Mouse (Mus musculus): ENCODE results near the gene Hoxb4. TPM values are rescaled to one million over a fixed set of nuclear protein-coding genes. Genes with fewer than 3 reads are reported as not detected.

The Hoxb4 gene
- total RNA-seq, 2 experiments from 2014 or later, result 0.66 to 0.70 TPM

DNA sequence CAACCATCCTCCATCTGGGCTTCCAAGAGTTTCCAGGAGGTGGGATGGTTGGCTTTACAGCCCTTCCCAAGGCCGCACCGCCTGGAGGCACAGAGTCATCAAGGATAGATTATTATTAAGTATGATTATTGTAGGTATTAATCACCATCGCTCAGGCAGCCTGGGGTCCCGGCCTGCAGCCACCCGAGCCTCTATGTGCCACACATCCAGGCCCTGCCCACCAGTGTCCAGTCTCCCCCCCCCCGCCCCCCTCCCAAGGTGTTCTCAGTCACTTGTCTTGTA, 26.8 kb downstream of the Hoxb4 start:
- ATAC-seq (replicated peaks; ENCODE audit: low FRiP score, low TSS enrichment, poor library complexity, severe bottlenecking), result no peak

DNA sequence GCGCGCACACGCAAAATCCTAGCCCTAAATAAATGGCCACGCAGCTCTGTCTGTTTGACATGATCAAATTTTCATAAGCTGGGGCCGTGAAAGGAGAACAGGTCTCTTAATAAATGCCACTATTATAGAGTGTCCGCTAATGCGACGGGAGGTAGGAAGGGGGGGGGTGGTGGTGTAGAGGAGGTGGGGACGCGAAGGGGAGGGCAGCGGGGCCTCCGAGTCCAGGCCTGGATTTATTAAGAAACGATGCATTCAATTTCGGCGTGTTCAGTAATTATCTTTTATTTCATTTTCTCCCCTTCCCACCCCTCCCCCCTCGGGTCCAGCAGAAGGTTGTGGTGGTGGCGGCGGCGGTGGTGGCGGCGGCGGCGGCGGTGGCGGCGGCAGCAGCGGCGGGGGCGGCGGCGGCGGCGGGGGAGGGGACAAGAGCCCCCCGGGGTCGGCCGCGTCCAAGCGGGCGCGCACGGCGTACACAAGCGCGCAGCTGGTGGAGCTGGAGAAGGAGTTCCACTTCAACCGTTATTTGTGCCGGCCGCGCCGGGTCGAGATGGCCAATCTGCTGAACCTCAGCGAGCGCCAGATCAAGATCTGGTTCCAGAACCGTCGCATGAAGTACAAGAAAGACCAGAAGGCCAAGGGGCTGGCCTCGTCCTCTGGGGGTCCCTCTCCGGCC, 27.3 kb downstream of the Hoxb4 start:
- no peak for ATAC-seq (replicated peaks; ENCODE audit: low FRiP score, low TSS enrichment, poor library complexity, severe bottlenecking)

DNA sequence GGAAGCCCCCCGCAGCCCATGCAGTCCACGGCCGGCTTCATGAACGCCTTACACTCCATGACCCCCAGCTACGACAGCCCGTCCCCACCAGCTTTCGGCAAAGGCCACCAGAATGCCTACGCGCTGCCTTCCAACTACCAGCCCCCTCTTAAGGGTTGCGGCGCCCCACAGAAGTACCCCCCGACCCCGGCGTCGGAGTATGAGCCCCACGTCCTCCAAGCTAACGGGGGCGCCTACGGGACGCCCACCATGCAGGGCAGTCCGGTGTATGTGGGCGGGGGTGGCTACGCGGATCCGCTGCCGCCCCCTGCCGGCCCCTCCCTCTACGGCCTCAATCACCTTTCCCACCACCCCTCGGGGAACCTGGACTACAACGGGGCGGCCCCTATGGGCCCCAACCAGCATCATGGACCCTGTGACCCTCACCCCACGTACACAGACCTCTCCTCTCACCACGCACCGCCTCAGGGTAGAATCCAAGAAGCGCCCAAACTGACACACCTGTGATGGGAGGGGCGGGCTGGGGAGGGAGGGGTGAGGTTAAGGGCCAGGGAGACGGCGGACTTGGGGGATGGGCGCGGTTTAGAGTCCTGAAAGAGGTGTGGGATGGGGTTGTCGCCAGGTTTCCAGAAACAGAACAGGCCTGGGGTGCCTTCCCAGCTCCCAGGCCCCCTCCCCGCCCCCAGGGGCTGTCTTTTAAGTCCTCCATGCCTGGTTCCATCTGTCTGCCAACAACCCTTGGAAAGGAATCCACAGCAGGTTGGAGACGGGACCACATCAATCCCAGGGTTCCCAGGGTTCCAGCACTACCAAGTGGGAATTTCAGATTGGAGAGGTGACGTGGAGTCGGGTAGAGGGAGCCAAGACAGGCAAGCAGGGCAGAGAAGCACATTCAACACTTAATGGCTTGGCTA, 28.1 kb downstream of the Hoxb4 start:
- ATAC-seq (replicated peaks; ENCODE audit: low FRiP score, low TSS enrichment, poor library complexity, severe bottlenecking), result no peak

DNA sequence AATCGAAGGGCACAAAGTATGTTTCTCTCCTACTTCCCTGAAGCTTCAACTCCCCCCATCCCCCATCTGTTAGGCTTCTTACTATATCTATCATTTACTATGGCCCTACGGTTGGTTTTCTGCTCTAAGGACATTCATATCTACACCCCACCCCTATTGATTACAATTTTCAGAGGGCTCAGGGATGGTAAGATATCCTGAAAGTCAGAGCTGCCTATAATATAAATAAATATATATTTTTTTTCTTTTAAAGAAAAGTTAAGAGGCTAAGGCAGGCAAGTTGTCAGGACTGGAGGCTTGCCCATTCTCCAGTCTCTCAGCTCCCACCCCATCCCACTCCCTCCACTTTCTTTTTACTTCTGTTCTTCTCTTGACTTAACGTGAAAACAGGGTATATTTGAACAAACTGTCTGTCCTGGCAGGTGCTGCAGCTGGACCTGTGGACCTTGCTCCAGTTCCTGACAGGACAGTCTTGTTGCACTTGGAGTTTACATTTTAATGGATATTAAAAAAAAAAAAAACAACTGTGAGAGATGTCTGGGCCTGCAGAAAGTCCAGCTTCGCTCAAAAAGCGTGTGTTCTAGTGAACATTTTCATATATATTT, 29.0 kb downstream of the Hoxb4 start:
- ATAC-seq (replicated peaks; ENCODE audit: low FRiP score, low TSS enrichment, poor library complexity, severe bottlenecking), result no peak

DNA sequence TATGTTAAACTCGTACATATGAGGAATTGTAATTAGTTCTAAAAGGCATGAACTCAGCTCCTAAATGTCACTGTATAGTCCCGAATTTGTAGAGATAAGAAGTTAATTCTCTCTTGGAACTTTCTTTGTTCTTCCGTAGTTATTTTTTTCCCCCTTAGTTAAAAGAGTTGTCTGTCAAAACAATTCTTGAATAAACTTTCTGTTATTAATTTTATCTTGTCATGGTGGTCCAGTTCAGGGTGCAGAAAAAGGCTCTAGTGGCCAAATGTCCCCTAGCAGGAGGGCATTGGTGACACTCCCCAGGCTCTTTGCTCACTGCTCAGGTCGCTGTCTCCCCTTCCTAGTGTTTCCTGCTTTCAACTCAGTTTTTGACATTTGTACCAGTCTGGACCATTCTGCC, 29.6 kb downstream of the Hoxb4 start:
- ATAC-seq (replicated peaks; ENCODE audit: low FRiP score, low TSS enrichment, poor library complexity, severe bottlenecking), result no peak

DNA sequence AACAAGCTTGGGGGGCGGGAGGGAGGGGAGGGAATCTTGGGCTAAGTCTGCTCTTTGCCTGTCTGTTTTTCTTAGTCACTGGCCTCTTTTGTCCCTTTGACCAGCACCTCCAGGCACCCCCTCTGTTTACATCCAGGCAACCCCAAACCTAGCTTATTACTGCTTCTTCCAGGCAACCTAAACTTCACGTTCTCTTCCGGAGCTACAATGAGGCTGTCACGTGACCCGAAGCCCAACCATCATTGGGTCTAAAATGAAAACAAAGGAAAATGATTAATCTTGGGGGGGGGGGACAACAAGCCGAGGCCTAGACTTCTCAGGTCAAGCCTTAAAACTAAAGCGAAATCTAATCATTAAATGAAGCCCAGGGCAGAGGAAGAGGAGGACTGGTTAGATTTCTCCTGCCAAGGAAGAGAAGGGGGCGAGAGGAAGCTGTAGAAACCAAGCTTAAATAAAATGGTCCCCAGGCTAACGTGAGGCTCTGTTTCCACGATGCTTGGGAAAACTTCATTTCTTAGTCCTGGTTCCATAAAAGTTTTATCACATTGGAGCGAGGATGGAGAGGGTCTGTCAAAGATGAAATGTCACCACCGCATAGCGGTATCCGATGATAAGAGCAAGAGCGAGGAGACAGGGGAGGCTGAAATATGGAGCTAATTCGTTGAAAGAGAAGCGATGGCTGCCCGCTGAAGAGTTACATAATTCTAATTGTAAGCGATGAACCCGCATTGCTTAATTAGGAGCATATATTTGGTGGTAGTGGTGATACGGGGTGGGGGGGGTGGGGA, 30.3 kb downstream of the Hoxb4 start:
- no peak for ATAC-seq (replicated peaks; ENCODE audit: low FRiP score, low TSS enrichment, poor library complexity, severe bottlenecking)

DNA sequence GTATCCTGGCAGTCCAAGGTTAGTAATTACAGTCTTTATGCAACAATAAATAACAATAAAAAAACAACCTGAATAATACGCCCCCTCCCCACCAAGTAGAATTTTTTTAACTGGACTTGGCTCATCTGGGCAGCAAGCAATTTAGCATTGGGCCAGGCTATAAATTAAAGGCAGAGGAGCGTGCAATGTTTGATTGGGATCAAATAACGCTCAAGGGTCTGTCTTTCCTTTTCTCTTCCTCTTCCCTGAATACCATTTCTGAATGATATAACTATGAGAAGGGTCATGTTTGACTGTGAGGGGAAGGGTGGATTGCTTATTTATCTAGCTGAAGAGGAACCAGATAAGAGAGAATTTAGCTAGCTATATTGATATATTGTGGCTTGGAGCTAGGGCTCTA, 30.9 kb downstream of the Hoxb4 start:
- no peak for ATAC-seq (replicated peaks; ENCODE audit: low FRiP score, low TSS enrichment, poor library complexity, severe bottlenecking)

DNA sequence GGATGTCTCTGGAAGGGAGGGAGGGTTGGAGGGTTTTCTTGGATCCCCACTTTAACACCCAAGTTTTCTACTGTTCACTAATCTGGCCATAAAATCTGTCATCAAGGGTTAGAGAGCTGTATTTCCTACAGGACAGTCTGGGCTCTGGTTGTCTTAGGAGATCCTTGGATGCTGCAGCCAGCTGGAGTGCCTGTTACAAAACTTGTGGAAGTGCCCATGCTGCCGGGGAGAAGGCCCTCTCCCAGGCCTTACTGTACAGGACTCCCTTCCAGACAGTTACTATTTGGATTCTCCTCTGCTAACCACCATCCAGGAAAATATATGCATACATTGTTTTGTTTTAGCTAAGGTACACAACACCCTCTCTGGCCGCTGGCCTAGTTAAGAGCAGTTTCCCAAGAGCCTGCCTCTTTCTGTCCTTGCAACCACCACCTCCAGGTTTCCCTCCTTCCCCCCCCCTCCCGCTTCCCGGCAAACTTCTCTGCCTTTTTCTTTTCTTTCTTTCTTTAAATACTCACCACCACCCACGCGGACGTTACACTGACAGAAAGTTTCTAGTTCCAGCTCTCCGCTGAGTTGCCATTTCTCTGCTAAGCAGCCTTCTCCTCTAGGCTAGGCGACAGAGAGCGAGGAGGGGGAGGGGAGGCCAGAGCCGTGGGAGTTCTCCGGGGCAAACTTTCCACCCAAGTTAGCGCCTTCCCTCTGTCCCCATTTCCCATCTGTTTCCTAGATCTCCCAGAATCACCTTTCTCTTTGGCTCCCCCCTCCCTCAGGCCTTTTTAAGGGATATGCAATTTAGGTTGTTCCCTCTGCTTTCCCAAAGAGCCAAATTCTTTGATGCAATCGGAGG, 31.6 kb downstream of the Hoxb4 start:
- no peak for ATAC-seq (replicated peaks; ENCODE audit: low FRiP score, low TSS enrichment, poor library complexity, severe bottlenecking)

DNA sequence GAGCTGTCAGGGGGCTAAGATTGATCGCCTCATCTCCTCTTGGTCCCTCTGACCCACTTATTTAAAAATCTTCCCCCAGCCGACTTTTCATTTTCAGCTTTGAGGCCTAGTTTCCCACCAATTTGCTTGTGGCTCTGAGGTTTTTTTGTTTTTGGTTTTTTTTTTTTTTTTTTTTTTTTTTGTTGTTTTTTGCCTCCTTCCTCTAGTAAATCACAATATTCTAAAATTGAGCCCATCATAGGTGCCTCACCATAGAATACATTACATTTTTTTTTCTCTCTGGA, 32.2 kb downstream of the Hoxb4 start, which contains the start of gene Hoxb2:
Gene Hoxb2 (plus strand): TSS at position 185 of the 284 bp plus-strand sequence.
- ATAC-seq (replicated peaks; ENCODE audit: low FRiP score, low TSS enrichment, poor library complexity, severe bottlenecking), result no peak

DNA sequence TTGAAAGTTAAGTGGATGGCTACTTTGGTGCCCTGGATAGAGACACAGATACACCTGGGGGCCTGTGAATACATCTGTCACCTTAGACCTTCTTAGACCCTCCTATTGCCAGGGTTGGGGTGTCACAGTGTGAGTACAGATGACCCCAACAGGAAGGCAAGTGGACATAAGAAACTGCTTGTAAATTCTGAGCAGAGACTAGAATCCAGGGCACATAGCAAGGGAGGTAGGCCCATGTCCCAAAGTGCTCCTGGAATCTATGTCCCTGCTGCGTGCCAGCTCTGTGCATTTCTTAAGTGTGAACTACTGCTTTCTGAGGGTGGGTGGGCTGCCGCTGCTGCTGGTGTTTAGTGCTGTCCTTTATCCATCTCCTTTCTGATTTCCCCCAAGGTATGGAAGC, 32.7 kb downstream of the Hoxb4 start:
- no peak for ATAC-seq (replicated peaks; ENCODE audit: low FRiP score, low TSS enrichment, poor library complexity, severe bottlenecking)

DNA sequence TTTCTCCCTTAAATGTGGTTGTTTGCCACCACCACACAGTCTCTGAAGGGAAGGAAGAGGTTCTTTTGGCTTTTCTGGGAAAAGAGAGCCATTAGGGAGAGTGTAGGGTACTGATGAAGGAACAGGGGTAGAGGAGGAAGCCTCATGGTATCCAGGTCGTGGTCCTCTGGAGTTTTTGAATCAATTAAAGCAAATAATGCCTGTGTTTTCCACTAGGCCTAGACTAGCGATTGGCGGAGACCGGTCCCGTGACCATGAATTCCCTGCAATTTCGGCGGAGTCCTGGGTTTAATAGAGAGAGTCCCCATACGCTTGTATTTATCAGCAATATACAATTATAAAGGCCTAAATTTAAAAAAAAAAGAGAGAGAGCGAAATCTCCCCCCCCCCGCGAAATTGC, 33.2 kb downstream of the Hoxb4 start:
- no peak for ATAC-seq (replicated peaks; ENCODE audit: low FRiP score, low TSS enrichment, poor library complexity, severe bottlenecking)

DNA sequence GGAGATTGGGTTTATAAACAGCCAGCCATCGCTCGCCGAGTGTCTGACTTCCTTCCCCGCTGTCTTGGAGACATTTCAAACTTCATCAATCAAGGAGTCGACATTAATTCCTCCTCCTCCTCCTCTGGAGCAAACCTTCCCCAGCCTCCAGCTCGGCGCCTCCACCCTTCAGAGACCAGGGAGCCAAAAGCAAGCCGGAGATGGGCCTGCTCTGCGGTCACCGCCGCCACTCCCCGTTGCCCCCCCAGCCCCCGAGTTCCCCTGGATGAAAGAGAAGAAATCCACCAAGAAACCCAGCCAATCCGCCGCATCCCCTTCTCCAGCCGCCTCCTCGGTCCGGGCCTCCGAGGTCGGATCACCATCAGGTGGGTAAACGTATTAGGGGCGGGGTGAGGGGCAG, 33.8 kb downstream of the Hoxb4 start:
- ATAC-seq (replicated peaks; ENCODE audit: low FRiP score, low TSS enrichment, poor library complexity, severe bottlenecking), result no peak

DNA sequence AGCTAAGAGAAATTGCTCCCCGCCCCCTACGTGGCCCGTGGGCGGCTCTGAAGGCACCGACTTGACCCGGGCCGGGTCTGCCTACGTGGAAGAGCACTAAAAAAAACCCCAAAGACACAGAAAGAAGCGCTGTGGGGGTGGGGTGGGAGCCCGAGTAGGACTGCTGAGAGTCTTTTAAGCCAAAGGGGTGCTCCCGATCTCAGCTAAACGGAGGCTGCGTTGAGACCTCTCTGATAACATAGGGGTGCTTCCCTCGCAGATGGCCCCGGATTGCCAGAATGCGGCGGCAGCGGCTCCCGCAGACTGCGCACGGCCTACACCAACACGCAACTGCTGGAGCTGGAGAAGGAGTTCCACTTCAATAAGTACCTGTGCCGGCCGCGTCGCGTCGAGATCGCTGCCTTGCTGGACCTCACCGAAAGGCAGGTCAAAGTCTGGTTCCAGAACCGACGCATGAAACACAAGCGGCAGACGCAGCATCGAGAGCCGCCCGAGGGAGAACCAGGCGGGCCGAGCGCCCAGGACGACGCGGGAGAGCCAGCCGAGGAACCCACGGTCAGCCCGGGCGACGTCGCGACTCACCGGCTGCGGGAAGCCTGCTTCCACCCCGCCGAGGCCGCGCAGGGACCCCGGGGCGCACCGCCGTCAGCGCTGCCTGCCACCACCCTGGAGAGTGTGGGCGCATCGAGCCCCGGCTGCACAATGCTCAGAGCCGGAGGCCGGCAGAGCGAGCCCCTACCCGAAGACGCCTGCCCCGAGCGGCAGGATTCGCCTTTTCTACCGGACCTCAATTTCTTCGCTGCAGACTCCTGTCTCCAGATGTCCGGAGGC, 34.8 kb downstream of the Hoxb4 start:
- ATAC-seq (replicated peaks; ENCODE audit: low FRiP score, low TSS enrichment, poor library complexity, severe bottlenecking), result 0 out of 2 replicates have a peak, but pooled peaks have one; percentile 41

DNA sequence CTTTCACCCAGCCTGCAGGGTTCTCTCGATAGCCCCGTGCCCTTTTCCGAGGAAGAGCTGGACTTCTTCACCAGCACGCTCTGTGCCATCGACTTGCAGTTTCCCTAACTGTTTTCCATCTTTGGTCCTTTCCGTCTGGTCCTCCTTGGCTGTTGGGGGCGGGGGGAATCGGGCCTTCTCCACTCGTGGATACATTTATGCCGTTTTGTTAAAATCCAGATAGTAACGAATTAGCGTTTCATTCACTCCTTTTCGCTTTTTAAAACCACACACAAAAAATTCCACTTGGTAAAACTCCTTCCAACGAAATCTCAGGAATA, 35.4 kb downstream of the Hoxb4 start:
- ATAC-seq (replicated peaks; ENCODE audit: low FRiP score, low TSS enrichment, poor library complexity, severe bottlenecking), result no peak

DNA sequence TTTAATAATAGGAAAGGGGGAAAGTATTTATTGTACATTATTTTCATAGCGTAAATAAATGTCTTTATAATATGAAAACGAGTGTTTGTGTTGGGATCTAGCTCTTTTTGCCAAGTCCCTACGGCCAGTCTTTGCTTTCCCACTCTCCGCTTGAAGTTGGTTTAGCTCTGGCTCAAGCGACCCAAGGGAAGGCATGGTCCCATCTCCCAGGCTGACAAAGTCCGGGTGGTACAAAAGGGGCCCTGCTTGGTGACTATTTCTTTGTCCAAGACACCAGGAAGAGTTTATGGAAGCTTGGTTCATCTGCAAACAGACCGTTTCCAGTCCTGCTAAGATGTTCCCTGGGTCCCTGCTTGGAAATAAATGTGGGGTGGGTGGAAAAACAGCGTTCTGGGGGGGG, 35.9 kb downstream of the Hoxb4 start:
- ATAC-seq (replicated peaks; ENCODE audit: low FRiP score, low TSS enrichment, poor library complexity, severe bottlenecking), result no peak

DNA sequence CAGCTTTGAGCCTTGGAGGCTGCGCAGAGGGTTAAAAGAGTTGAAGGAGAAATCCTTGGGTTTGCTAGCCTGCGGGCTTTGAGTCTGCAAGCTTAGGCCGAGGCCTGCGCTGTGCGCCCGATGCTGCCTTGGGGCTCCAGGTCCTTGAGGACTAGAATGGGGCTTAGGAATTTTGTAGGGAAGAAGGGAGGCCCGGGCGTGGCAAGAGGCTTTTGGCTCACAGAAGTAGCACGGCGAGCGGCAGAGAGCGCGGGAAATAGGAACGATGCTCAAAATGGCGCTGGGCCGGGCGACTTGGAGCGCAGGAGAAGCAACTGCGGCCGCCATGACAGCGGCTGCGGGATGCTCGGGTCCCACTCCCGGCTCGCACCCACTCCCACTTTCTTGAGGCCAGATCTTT, 36.3 kb downstream of the Hoxb4 start:
- ATAC-seq (replicated peaks; ENCODE audit: low FRiP score, low TSS enrichment, poor library complexity, severe bottlenecking), result no peak

DNA sequence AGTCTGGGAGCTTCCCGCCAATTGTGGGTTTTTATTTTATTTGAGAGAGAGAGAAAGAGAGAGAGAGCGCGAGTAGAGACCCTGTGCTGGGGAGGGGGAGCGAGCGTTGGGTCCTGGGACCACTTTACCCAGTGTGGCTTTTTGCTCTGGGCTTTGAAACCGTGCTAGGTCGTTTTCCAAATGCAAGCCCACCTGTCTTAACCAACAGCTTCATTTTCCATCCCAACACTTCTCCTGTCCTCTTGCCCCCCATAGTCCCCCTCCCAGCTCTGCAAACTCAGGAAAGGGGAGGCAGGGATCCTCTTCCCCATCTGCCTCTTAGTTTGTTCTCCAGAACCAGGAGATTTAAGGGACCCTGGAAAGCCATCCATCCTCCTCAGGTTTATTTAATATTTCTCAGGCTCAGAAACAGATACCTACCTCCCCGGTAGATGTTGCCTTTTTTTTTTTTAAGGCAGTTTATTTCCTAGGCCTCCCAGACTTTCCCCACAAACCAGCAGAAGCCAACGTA, 36.8 kb downstream of the Hoxb4 start:
- ATAC-seq (replicated peaks; ENCODE audit: low FRiP score, low TSS enrichment, poor library complexity, severe bottlenecking), result no peak

DNA sequence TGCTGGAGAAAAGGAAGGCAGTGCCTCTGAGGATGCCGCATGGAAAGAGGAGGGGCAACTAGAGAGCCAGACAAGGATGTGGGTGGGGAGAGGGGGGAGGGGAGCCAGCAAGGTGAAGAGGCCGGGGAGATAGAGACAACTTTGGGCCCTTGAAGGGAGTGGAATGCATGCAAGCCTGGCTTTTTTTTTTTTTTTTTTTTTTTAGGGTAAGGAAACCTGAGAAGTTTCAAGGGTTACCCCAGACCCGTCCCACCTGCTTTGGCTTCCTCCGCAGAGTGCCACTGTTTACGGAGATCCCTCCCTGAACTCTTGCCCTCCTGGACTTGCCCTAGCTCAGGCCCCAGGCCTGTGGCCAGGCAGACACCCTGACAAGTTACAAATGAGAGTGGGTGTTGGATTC, 45.7 kb downstream of the Hoxb4 start:
- no peak for ATAC-seq (replicated peaks; ENCODE audit: low FRiP score, low TSS enrichment, poor library complexity, severe bottlenecking)

All from megakaryocyte-erythroid progenitor cell, adult 5-6 weeks (primary cell).